Mouse (Mus musculus): ENCODE data around the gene Sesn3. TPM values are rescaled to one million over a fixed set of nuclear protein-coding genes. Genes with fewer than 3 reads are reported as not detected.

Sesn3 gene
- 66.7 TPM for polyA plus RNA-seq (2017; shearing (Covaris generic))

DNA sequence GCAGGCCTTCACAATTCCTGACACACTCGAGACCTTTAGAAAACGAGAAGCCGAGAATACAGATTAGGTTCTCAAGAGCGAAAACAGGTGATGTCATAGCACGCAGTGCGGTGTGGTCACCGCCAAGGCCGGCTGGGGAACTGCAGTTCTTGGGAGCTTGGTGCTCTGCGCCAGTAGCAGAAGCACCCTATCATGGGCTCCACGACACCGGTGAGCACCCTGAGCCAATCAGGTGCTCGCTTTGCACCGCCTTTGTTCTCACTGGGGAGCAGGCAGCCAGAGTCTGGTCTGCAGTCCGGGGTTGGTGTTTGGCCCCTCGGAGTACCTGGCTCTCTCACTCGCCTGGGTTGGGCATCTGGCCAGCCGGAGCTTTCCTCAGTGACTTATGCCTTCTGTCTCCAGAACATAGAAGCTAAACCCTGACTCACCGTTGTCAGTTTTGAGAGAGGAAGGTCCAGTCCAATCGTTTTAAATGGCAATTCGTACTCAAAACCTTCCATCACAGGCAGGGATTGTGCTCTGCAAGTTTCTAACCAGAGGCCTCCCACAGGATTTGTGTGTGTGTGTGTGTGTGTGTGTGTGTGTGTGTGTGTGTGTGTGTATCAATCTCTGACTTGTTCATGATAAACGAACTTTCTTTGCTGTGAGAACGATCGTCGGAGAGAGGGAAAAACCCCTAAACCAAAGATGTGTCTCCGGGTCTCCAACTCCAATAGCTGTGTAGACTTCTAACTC is at the start of gene Sesn3:
Gene Sesn3 (plus strand): TSS at position 82 of the 735 bp plus-strand sequence.

DNA sequence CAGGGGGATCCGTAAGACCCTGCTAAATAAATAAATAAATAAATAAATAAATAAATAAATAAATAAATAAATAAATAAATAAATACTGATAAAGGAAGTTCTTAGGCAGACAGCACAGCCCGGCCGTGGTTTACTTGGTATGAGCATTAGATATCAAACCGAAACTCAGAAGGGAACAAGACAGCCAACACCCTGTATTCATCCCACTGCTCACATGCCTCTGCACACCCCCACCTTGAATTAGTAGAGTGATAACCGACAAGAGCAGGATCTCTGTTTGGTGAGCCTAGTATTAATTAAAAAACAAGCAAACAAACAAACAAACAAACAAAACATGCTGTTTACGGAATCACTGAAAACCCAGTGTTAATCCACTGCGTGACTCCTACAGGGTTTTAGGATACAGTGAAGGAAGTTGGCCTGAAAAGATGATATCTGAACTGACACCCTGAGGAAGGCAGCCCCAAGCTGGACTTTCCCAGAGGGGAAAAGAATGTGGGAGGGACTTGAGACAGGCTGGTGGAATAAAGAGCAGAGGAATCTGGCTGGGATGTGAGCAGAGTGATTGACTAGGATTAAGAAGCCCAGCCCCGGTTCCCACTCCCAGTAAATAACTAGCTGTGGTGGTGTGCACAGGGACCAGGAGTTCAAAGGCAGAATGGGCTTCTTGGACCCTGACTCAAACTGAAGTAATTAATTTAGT is 106.6 kb downstream of the Sesn3 start, which contains the start of gene Endod1:
Gene Endod1 (minus strand): TSS at position 155 of the 703 bp plus-strand sequence.

Other genes with a start within 250 kb of the Sesn3 start
- gene Endod1, start 106.4 kb downstream of the Sesn3 start, polyA plus RNA-seq (2017; shearing (Covaris generic)): 2.3 TPM
- gene Kdm4d, start 225.4 kb downstream of the Sesn3 start, polyA plus RNA-seq (2017; shearing (Covaris generic)): not detected
- 192 TPM for gene Cwc15, start 225.6 kb downstream of the Sesn3 start, polyA plus RNA-seq (2017; shearing (Covaris generic))